17 mouse cellular contexts compared by ENCODE assay signal in genomic region chr4:41566123-41566522, GRCm38 (mm10). TPM values are rescaled to one million over a fixed set of nuclear protein-coding genes. Genes with fewer than 3 reads are reported as not detected.
A peak's percentile ranks its signal among the peaks of the same experiment; 100 is the strongest.
DNase-seq lines count a peak whose midpoint lies in the region; ATAC-seq and TF ChIP-seq lines count a peak whose summit lies in the region.
"Had no signal": no experiment of that assay in that cellular context is flagged by ENCODE, and none has a peak within 500 bp of the region (broad histone marks: within the 10 kb centered on the region; RNA-seq: fewer than 3 reads in every experiment).

No protein-coding gene starts in this region.

- H3K36me3 ChIP-seq in kidney, embryonic 14.5 days (ENCODE audit: control insufficient read depth, insufficient read depth, low read length), result no peaks in the 10 kb centered on the region
- peaks cover 2% of the 10 kb centered on the region; the same call in 1 of the 2 replicates for H3K36me3 ChIP-seq in hindbrain, embryonic 12.5 days
- H3K36me3 ChIP-seq in midbrain, postnatal 0 days (ENCODE audit: insufficient read depth, low read length), result peaks cover 7% of the 10 kb centered on the region
- H3K36me3 ChIP-seq: heart, embryonic 13.5 days had no signal

- H3K4me2 ChIP-seq in kidney, embryonic 14.5 days (replicated peaks; ENCODE audit: low read depth, low read length), result 0 out of 2 replicates have a peak overlapping the region, but pooled peaks have one; percentile 8
- peak overlapping the region; percentile 6; the same call in 1 of the 2 replicates for H3K4me2 ChIP-seq in hindbrain, embryonic 12.5 days (replicated peaks)
- peak overlapping the region; percentile 20; the same call in 1 of the 2 replicates for H3K4me2 ChIP-seq in midbrain, postnatal 0 days (ENCODE audit: low read depth, low read length, poor library complexity, severe bottlenecking)
- H3K4me2 ChIP-seq: heart, embryonic 13.5 days; liver, embryonic 11.5 days had no signal

- H3K4me3 ChIP-seq in kidney, embryonic 14.5 days (ENCODE audit: low read length), result no peak overlapping the region
- H3K4me3 ChIP-seq in hindbrain, embryonic 12.5 days, result no peak overlapping the region
- H3K4me3 ChIP-seq in midbrain, postnatal 0 days (ENCODE audit: low read depth, low read length), result no peak overlapping the region
- H3K4me3 ChIP-seq: heart, embryonic 13.5 days had no signal

- ATAC-seq in kidney, embryonic 14.5 days (ENCODE audit: low FRiP score, low TSS enrichment), result no peak
- ATAC-seq in hindbrain, embryonic 12.5 days (ENCODE audit: low FRiP score), result no peak
- ATAC-seq in midbrain, postnatal 0 days (ENCODE audit: low FRiP score), result no peak
- ATAC-seq: inflammation-experienced regulatory T-cells, adult 6 months had no signal

- H3K9ac ChIP-seq in kidney, embryonic 14.5 days (ENCODE audit: low read depth, low read length), result no peak overlapping the region
- no peak overlapping the region for H3K9ac ChIP-seq in hindbrain, embryonic 12.5 days
- H3K9ac ChIP-seq in midbrain, postnatal 0 days (replicated peaks; ENCODE audit: low read length, poor library complexity, severe bottlenecking), result no peak overlapping the region
- H3K9ac ChIP-seq: heart, embryonic 13.5 days had no signal

- peaks cover 12% of the 10 kb centered on the region for H3K4me1 ChIP-seq in kidney, embryonic 14.5 days (ENCODE audit: control insufficient read depth, insufficient read depth, low read length)
- peaks cover 34% of the 10 kb centered on the region for H3K4me1 ChIP-seq in hindbrain, embryonic 12.5 days
- peaks cover 25% of the 10 kb centered on the region for H3K4me1 ChIP-seq in midbrain, postnatal 0 days (ENCODE audit: insufficient read depth, low read length)

- 3% methylated on average over 3 of the region's 3 CpGs for WGBS in kidney, embryonic 14.5 days
- 13% methylated on average over 3 of the region's 3 CpGs for WGBS in hindbrain, embryonic 12.5 days
- 13% methylated on average over 3 of the region's 3 CpGs for WGBS in midbrain, postnatal 0 days

- no peak for TF ChIP-seq CTCF in midbrain, postnatal 0 days (IDR thresholded peaks at IDR 0.05)

- no peak overlapping the region for H3K27ac ChIP-seq in kidney, embryonic 14.5 days (ENCODE audit: low read depth, low read length)
- H3K27ac ChIP-seq in hindbrain, embryonic 12.5 days, result peak overlapping the region; percentile 17; the same call in 1 of the 2 replicates
- no peak overlapping the region for H3K27ac ChIP-seq in midbrain, postnatal 0 days (ENCODE audit: low read depth, low read length)
- H3K27ac ChIP-seq: heart, embryonic 13.5 days had no signal

- DNase-seq in cerebellum, adult 9-10 months, result peak; percentile 21
- DNase-seq in cerebellum, adult 11 months, result no peak
- DNase-seq in kidney, postnatal 36 days, result no peak
- DNase-seq in midbrain, postnatal 0 days (ENCODE audit: low spot score), result no peak
- DNase-seq in spleen, postnatal 4 days (ENCODE audit: low spot score in 2 of 2), result no peak
- DNase-seq in kidney, postnatal 4 days, result no peak
- DNase-seq: adrenal gland, postnatal 36 days; cerebellum, adult 18-20 months; embryo, embryonic 11 days; kidney, postnatal 25 days; thymus, adult 2 months had no signal

- H3K9me3 ChIP-seq in kidney, embryonic 14.5 days (ENCODE audit: control insufficient read depth, low read length), result no peaks in the 10 kb centered on the region
- H3K9me3 ChIP-seq in hindbrain, embryonic 12.5 days (replicated peaks), result no peaks in the 10 kb centered on the region
- no peaks in the 10 kb centered on the region for H3K9me3 ChIP-seq in midbrain, postnatal 0 days (ENCODE audit: low read length)
- H3K9me3 ChIP-seq: heart, embryonic 13.5 days had no signal

- peaks cover 17% of the 10 kb centered on the region for H3K27me3 ChIP-seq in kidney, embryonic 14.5 days (ENCODE audit: control insufficient read depth, insufficient read depth, low read length)
- no peaks in the 10 kb centered on the region for H3K27me3 ChIP-seq in hindbrain, embryonic 12.5 days
- H3K27me3 ChIP-seq in midbrain, postnatal 0 days (ENCODE audit: insufficient read depth, low read length), result no peaks in the 10 kb centered on the region

RNA-seq across cellular contexts. Expression of gene Fam219a, which starts 3.2 kb away (rescaled TPM):
- polyA plus RNA-seq in kidney, embryonic 14.5 days (2014; fragmentation: Nextera tagmentation; extraction: Ambion mirVana), result 2.2 and 2.7 TPM in 2 replicates
- polyA plus RNA-seq in hindbrain, embryonic 12.5 days (2016; fragmentation: Nextera tagmentation; extraction: Ambion mirVana), result 12.5 and 15.3 TPM in 2 replicates
- 125 and 130 TPM in 2 replicates for total RNA-seq in midbrain, postnatal 0 days (2014; rRNA removed)
- 20.5 and 24.1 TPM in 2 replicates for polyA plus RNA-seq in midbrain, postnatal 0 days (2015; fragmentation: Nextera tagmentation; extraction: Ambion mirVana)

RNA-seq across cellular contexts. Expression of gene Dnaic1, which starts 3.5 kb away (rescaled TPM):
- polyA plus RNA-seq in kidney, embryonic 14.5 days (2014; fragmentation: Nextera tagmentation; extraction: Ambion mirVana), result 2.2 and 2.4 TPM in 2 replicates
- 2.3 and 2.8 TPM in 2 replicates for polyA plus RNA-seq in hindbrain, embryonic 12.5 days (2016; fragmentation: Nextera tagmentation; extraction: Ambion mirVana)
- total RNA-seq in midbrain, postnatal 0 days (2014; rRNA removed), result 1.7 and 6.1 TPM in 2 replicates
- polyA plus RNA-seq in midbrain, postnatal 0 days (2015; fragmentation: Nextera tagmentation; extraction: Ambion mirVana), result 3.2 and 3.8 TPM in 2 replicates
- total RNA-seq: adrenal gland, postnatal 36 days; monocyte, adult 5-6 weeks had no signal
- polyA plus RNA-seq: inflammation-experienced regulatory T-cells, adult 6 months had no signal

RNA-seq across cellular contexts. Expression of gene 1110017D15Rik, which starts 49.0 kb away (rescaled TPM):
- 0.93 and 1.0 TPM in 2 replicates for polyA plus RNA-seq in kidney, embryonic 14.5 days (2014; fragmentation: Nextera tagmentation; extraction: Ambion mirVana)
- 11.3 and 12.9 TPM in 2 replicates for polyA plus RNA-seq in hindbrain, embryonic 12.5 days (2016; fragmentation: Nextera tagmentation; extraction: Ambion mirVana)
- 10.9 and 11.8 TPM in 2 replicates for total RNA-seq in midbrain, postnatal 0 days (2014; rRNA removed)
- polyA plus RNA-seq in midbrain, postnatal 0 days (2015; fragmentation: Nextera tagmentation; extraction: Ambion mirVana), result 18.1 and 20.7 TPM in 2 replicates
- polyA plus RNA-seq: inflammation-experienced regulatory T-cells, adult 6 months had no signal
